In the genomic region with DNA sequence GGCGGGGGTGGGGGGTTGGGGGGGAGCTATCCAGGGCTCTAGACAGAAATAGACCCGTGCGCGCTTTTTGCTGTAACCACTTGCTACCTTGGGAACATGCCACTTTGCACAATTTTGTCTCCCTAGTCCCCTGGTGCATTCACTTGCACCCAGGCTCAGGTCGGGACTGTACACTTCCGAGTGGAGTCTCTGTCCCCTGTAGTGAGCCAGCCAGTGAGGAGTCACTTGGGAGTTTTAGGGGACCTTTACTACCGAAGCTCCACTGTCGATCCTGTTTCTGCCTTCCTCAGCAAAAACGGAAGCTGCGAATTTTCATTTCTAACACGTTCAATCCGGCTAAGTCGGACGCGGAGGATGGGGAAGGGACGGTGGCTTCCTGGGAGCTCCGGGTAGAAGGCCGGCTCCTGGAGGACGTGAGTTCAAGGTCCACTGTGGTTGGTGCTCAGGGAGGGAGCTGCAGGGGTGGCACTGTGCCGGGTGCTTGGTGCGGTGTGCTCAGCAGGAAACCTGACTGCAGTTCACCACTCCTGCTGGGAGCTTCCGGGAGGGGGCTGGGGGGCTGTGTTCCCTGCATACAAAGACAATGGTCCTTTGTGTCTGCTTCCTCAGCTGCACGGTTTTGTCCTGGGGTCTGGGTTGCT, we compare ENCODE assay signal across 8 mouse cellular contexts. TPM values are rescaled to one million over a fixed set of nuclear protein-coding genes. Genes with fewer than 3 reads are reported as not detected.
DNase-seq lines count a peak whose midpoint lies in the region; ATAC-seq and TF ChIP-seq lines count a peak whose summit lies in the region.

No protein-coding gene starts in this region.

- no peaks in the 10 kb centered on the region for H3K9me3 ChIP-seq in liver, embryonic 12.5 days (replicated peaks)
- H3K9me3 ChIP-seq in hindbrain, embryonic 11.5 days (ENCODE audit: control insufficient read depth, low read length) = no peaks in the 10 kb centered on the region
- H3K9me3 ChIP-seq in limb, embryonic 12.5 days = no peaks in the 10 kb centered on the region

- ATAC-seq in liver, embryonic 12.5 days = no peak
- no peak for ATAC-seq in hindbrain, embryonic 11.5 days (ENCODE audit: low FRiP score)
- ATAC-seq in limb, embryonic 12.5 days (ENCODE audit: insufficient number of reproducible peaks, insufficient read depth, low FRiP score, low TSS enrichment, low read depth) = no peak
- no peak for ATAC-seq in CD4-positive, CD25-positive, alpha-beta regulatory T cell, adult 4 months
- ATAC-seq in monocyte, adult 5-6 weeks (replicated peaks; ENCODE audit: insufficient number of reproducible peaks, low FRiP score, low TSS enrichment, poor library complexity, severe bottlenecking) = no peak

- no peak overlapping the region for H3K27ac ChIP-seq in liver, adult 2 months (replicated peaks; ENCODE audit: insufficient read depth, low read depth, low read length)
- H3K27ac ChIP-seq in liver, embryonic 12.5 days = no peak overlapping the region
- peak overlapping the region; percentile 97 for H3K27ac ChIP-seq in hindbrain, embryonic 11.5 days (ENCODE audit: low read depth, low read length)
- H3K27ac ChIP-seq in limb, embryonic 12.5 days = peak overlapping the region; percentile 97

- peaks cover 4% of the 10 kb centered on the region; the same call in 1 of the 2 replicates for H3K36me3 ChIP-seq in liver, adult 2 months (ENCODE audit: control insufficient read depth, insufficient read depth, low read length)
- peaks cover 51% of the 10 kb centered on the region for H3K36me3 ChIP-seq in liver, embryonic 12.5 days
- H3K36me3 ChIP-seq in hindbrain, embryonic 11.5 days (ENCODE audit: control insufficient read depth, insufficient read depth, low read length) = peaks cover 19% of the 10 kb centered on the region
- H3K36me3 ChIP-seq in limb, embryonic 12.5 days = peaks cover 53% of the 10 kb centered on the region

- H3K4me1 ChIP-seq in liver, adult 2 months (ENCODE audit: control insufficient read depth, insufficient read depth, low read length) = peaks cover 6% of the 10 kb centered on the region; the same call in 1 of the 2 replicates
- H3K4me1 ChIP-seq in liver, embryonic 12.5 days = peaks cover 43% of the 10 kb centered on the region
- peaks cover 18% of the 10 kb centered on the region for H3K4me1 ChIP-seq in hindbrain, embryonic 11.5 days (replicated peaks; ENCODE audit: control insufficient read depth, insufficient read depth, low read length)
- H3K4me1 ChIP-seq in limb, embryonic 12.5 days (replicated peaks) = peaks cover 27% of the 10 kb centered on the region

- no peak for TF ChIP-seq CTCF in liver, adult 2 months (IDR thresholded peaks at IDR 0.05; ENCODE audit: low read depth, low read length)
- no peak for TF ChIP-seq CTCF in brain, embryonic 14.5 days (IDR thresholded peaks at IDR 0.05; ENCODE audit: borderline replicate concordance, extremely low read depth, insufficient read depth, insufficient read length)

- no peaks in the 10 kb centered on the region for H3K27me3 ChIP-seq in liver, adult 2 months (ENCODE audit: control insufficient read depth, insufficient read depth, low read length)
- peaks cover 5% of the 10 kb centered on the region; the same call in 1 of the 2 replicates for H3K27me3 ChIP-seq in liver, embryonic 12.5 days (replicated peaks)
- no peaks in the 10 kb centered on the region for H3K27me3 ChIP-seq in hindbrain, embryonic 11.5 days (ENCODE audit: control insufficient read depth, insufficient read depth, low read length)
- peaks cover 4% of the 10 kb centered on the region; the same call in 1 of the 2 replicates for H3K27me3 ChIP-seq in limb, embryonic 12.5 days

- TF ChIP-seq POLR2A in liver, adult 2 months (IDR thresholded peaks at IDR 0.05; ENCODE audit: extremely low read depth, insufficient read depth, low read length) = no peak
- TF ChIP-seq POLR2A in brain, embryonic 14.5 days (IDR thresholded peaks at IDR 0.05; ENCODE audit: borderline replicate concordance, extremely low read depth, insufficient read depth, insufficient read length, poor library complexity, severe bottlenecking) = no peak

- H3K4me3 ChIP-seq in liver, adult 2 months (ENCODE audit: insufficient read depth, low read depth, low read length) = no peak overlapping the region
- no peak overlapping the region for H3K4me3 ChIP-seq in liver, embryonic 12.5 days
- H3K4me3 ChIP-seq in hindbrain, embryonic 11.5 days (ENCODE audit: low read depth, low read length) = peak overlapping the region; percentile 89
- H3K4me3 ChIP-seq in limb, embryonic 12.5 days (replicated peaks) = no peak overlapping the region; the same call in 1 of the 2 replicates

- no peak overlapping the region for H3K9ac ChIP-seq in liver, adult 2 months (ENCODE audit: low read depth, low read length)
- H3K9ac ChIP-seq in liver, embryonic 12.5 days = no peak overlapping the region
- peak overlapping the region; percentile 70 for H3K9ac ChIP-seq in hindbrain, embryonic 11.5 days (ENCODE audit: low read depth, low read length)
- peak overlapping the region; percentile 97 for H3K9ac ChIP-seq in limb, embryonic 12.5 days (replicated peaks)

- peak; percentile 55 for DNase-seq in liver, adult 2 months (ENCODE audit: extremely low read depth, low read depth, low spot score)
- peak; percentile 26 for DNase-seq in brain, embryonic 14.5 days (ENCODE audit: low read depth)
- DNase-seq in hindbrain, embryonic 11.5 days (ENCODE audit: low spot score) = no peak
- peak; percentile 56 for DNase-seq in yolk sac, embryonic 10.5 days (ENCODE audit: low spot score)

- no peak overlapping the region for H3K4me2 ChIP-seq in liver, embryonic 12.5 days
- peak overlapping the region; percentile 87 for H3K4me2 ChIP-seq in hindbrain, embryonic 11.5 days (replicated peaks; ENCODE audit: low read depth, low read length)
- peak overlapping the region; percentile 83 for H3K4me2 ChIP-seq in limb, embryonic 12.5 days

- 0 out of 2 replicates have a peak, but pooled peaks cover 3% of the 10 kb centered on the region for H3K79me2 ChIP-seq in liver, adult 2 months (ENCODE audit: control insufficient read depth, insufficient read depth, low read length)

- 62% methylated on average over 23 of the region's 23 CpGs for WGBS in liver, adult 2 months
- WGBS in liver, embryonic 12.5 days (ENCODE audit: insufficient replicate concordance) = 68% methylated on average over 23 of the region's 23 CpGs
- 26% methylated on average over 23 of the region's 23 CpGs for WGBS in hindbrain, embryonic 11.5 days
- 59% methylated on average over 23 of the region's 23 CpGs for WGBS in limb, embryonic 12.5 days

RNA-seq across cellular contexts. Expression of a gene that starts 1.1 kb away (rescaled TPM):
- total RNA-seq in liver, adult 2 months (2014; rRNA removed) = not detected in 2 replicates
- 1.4 TPM in 1 of 2 replicates, not detected in the other for polyA plus RNA-seq in liver, adult 2 months (2012; rRNA removed)
- not detected in 2 replicates for polyA plus RNA-seq in liver, embryonic 12.5 days (2016; fragmentation: Nextera tagmentation; extraction: Ambion mirVana)
- 0.86 TPM in 1 of 2 replicates, not detected in the other for polyA plus RNA-seq in brain, embryonic 14.5 days (2012; rRNA removed)
- not detected in 2 replicates for polyA plus RNA-seq in hindbrain, embryonic 11.5 days (2014; fragmentation: Nextera tagmentation; extraction: Ambion mirVana)
- polyA plus RNA-seq in limb, embryonic 12.5 days (2016; fragmentation: Nextera tagmentation; extraction: Ambion mirVana) = not detected in 2 replicates
- not detected for polyA plus RNA-seq in CD4-positive, CD25-positive, alpha-beta regulatory T cell, adult 4 months (2017; shearing (Covaris generic))
- 11.3 TPM in 1 of 3 replicates, not detected in the others for total RNA-seq in monocyte, adult 5-6 weeks (2017)

RNA-seq across cellular contexts. Expression of a gene that starts 2.2 kb away (rescaled TPM):
- 2.0 and 3.1 TPM in 2 replicates for total RNA-seq in liver, adult 2 months (2014; rRNA removed)
- polyA plus RNA-seq in liver, adult 2 months (2012; rRNA removed) = 8.5 and 9.3 TPM in 2 replicates
- 12.2 and 12.6 TPM in 2 replicates for polyA plus RNA-seq in liver, embryonic 12.5 days (2016; fragmentation: Nextera tagmentation; extraction: Ambion mirVana)
- 201 and 211 TPM in 2 replicates for polyA plus RNA-seq in brain, embryonic 14.5 days (2012; rRNA removed)
- 99.1 and 103 TPM in 2 replicates for polyA plus RNA-seq in hindbrain, embryonic 11.5 days (2014; fragmentation: Nextera tagmentation; extraction: Ambion mirVana)
- polyA plus RNA-seq in limb, embryonic 12.5 days (2016; fragmentation: Nextera tagmentation; extraction: Ambion mirVana) = 71.3 and 74.9 TPM in 2 replicates
- polyA plus RNA-seq in CD4-positive, CD25-positive, alpha-beta regulatory T cell, adult 4 months (2017; shearing (Covaris generic)) = 10 to 100 TPM; 10.0 to 14.8 TPM
- total RNA-seq in monocyte, adult 5-6 weeks (2017) = 24.4 to 29.5 TPM (median 24.5 TPM) in 3 replicates

RNA-seq across cellular contexts. Expression of a gene that starts 13.2 kb away (rescaled TPM):
- total RNA-seq in liver, adult 2 months (2014; rRNA removed) = 147 and 151 TPM in 2 replicates
- polyA plus RNA-seq in liver, adult 2 months (2012; rRNA removed) = 233 and 311 TPM in 2 replicates
- polyA plus RNA-seq in liver, embryonic 12.5 days (2016; fragmentation: Nextera tagmentation; extraction: Ambion mirVana) = 7.5 and 8.0 TPM in 2 replicates
- polyA plus RNA-seq in brain, embryonic 14.5 days (2012; rRNA removed) = 3.4 and 4.5 TPM in 2 replicates
- polyA plus RNA-seq in hindbrain, embryonic 11.5 days (2014; fragmentation: Nextera tagmentation; extraction: Ambion mirVana) = 0.25 and 0.36 TPM in 2 replicates
- 0.51 and 0.58 TPM in 2 replicates for polyA plus RNA-seq in limb, embryonic 12.5 days (2016; fragmentation: Nextera tagmentation; extraction: Ambion mirVana)
- polyA plus RNA-seq in CD4-positive, CD25-positive, alpha-beta regulatory T cell, adult 4 months (2017; shearing (Covaris generic)) = under 1 TPM in 1 of 2 experiments, not detected in 1; 0.41 TPM
- 0.75 to 3.8 TPM in 2 of 3 replicates, not detected in the other for total RNA-seq in monocyte, adult 5-6 weeks (2017)

RNA-seq across cellular contexts. Expression of a gene that starts 21.3 kb away (rescaled TPM):
- total RNA-seq in liver, adult 2 months (2014; rRNA removed) = 58.6 and 70.0 TPM in 2 replicates
- 115 and 117 TPM in 2 replicates for polyA plus RNA-seq in liver, adult 2 months (2012; rRNA removed)
- polyA plus RNA-seq in liver, embryonic 12.5 days (2016; fragmentation: Nextera tagmentation; extraction: Ambion mirVana) = 98.3 and 98.4 TPM in 2 replicates
- 149 and 249 TPM in 2 replicates for polyA plus RNA-seq in brain, embryonic 14.5 days (2012; rRNA removed)
- 148 and 163 TPM in 2 replicates for polyA plus RNA-seq in hindbrain, embryonic 11.5 days (2014; fragmentation: Nextera tagmentation; extraction: Ambion mirVana)
- polyA plus RNA-seq in limb, embryonic 12.5 days (2016; fragmentation: Nextera tagmentation; extraction: Ambion mirVana) = 145 and 146 TPM in 2 replicates
- polyA plus RNA-seq in CD4-positive, CD25-positive, alpha-beta regulatory T cell, adult 4 months (2017; shearing (Covaris generic)) = 100 to 1,000 TPM; 139 to 168 TPM
- total RNA-seq in monocyte, adult 5-6 weeks (2017) = 33.2 to 55.3 TPM (median 34.4 TPM) in 3 replicates

RNA-seq across cellular contexts. Expression of a gene that starts 34.0 kb away (rescaled TPM):
- total RNA-seq in liver, adult 2 months (2014; rRNA removed) = not detected in 2 replicates
- polyA plus RNA-seq in liver, adult 2 months (2012; rRNA removed) = 0.16 TPM in 1 of 2 replicates, not detected in the other
- 1.8 and 2.0 TPM in 2 replicates for polyA plus RNA-seq in liver, embryonic 12.5 days (2016; fragmentation: Nextera tagmentation; extraction: Ambion mirVana)
- 81.2 and 114 TPM in 2 replicates for polyA plus RNA-seq in brain, embryonic 14.5 days (2012; rRNA removed)
- polyA plus RNA-seq in hindbrain, embryonic 11.5 days (2014; fragmentation: Nextera tagmentation; extraction: Ambion mirVana) = 14.4 and 21.0 TPM in 2 replicates
- polyA plus RNA-seq in limb, embryonic 12.5 days (2016; fragmentation: Nextera tagmentation; extraction: Ambion mirVana) = 1.6 TPM in 2 replicates
- under 1 TPM in 1 of 2 experiments, not detected in 1; 0.52 TPM for polyA plus RNA-seq in CD4-positive, CD25-positive, alpha-beta regulatory T cell, adult 4 months (2017; shearing (Covaris generic))
- total RNA-seq in monocyte, adult 5-6 weeks (2017) = not detected in 3 replicates

Comparison
In these comparisons a context has a peak if more than half of its experiments do, and no peak if none do; other contexts are left out.
1. RNA of a gene that starts 13.2 kb away (polyA plus RNA-seq): 233 to 311 TPM in liver, adult 2 months; 7.5 to 8.0 TPM in liver, embryonic 12.5 days, 3.4 to 4.5 TPM in brain, embryonic 14.5 days, 0.51 to 0.58 TPM in limb, embryonic 12.5 days, 0.41 TPM in CD4-positive, CD25-positive, alpha-beta regulatory T cell, adult 4 months and 0.25 to 0.36 TPM in hindbrain, embryonic 11.5 days; every median in the first group is over 10 times any median in the second.
2. H3K27ac ChIP-seq: peak in hindbrain, embryonic 11.5 days (single experiment) and limb, embryonic 12.5 days (single experiment); none in liver, adult 2 months (single experiment) and liver, embryonic 12.5 days (single experiment).
3. H3K9ac ChIP-seq: peak in hindbrain, embryonic 11.5 days (single experiment) and limb, embryonic 12.5 days (single experiment); none in liver, adult 2 months (single experiment) and liver, embryonic 12.5 days (single experiment).